Mouse (Mus musculus) forebrain, embryonic 11.5 days (tissue): ENCODE measurements around the gene Zscan20. TPM values are rescaled to one million over a fixed set of nuclear protein-coding genes. Genes with fewer than 3 reads are reported as not detected.

ENCODE experiments used
- ATAC-seq: fragments of 200-750 bp; cut with Nextera tagmentation; replicated peaks from 2 replicates; pipeline ENCODE4 v1.8.0; 2017; ENCODE audit warnings: moderate TSS enrichment; ENCODE audit not compliant: low FRiP score
- DNase-seq: peaks from one replicate; pipeline ENCODE4 v3.0.0-alpha.2; 2017; ENCODE audit warnings: low spot score
- H3K27ac ChIP-seq: fragments of 300-500 bp; sonication (generic); 2 replicates; pipeline ENCODE4 v1.5.1; 2014; ENCODE audit warnings: low read depth, low read length
- H3K27me3 ChIP-seq: fragments of 300-500 bp; sonication (generic); 2 replicates; pipeline ENCODE4 v1.6.1; 2014; ENCODE audit warnings: mild to moderate bottlenecking, low read length, mixed read lengths; ENCODE audit not compliant: control insufficient read depth, insufficient read depth
- H3K36me3 ChIP-seq: fragments of 300-500 bp; sonication (generic); 2 replicates; pipeline ENCODE4 v1.6.1; 2014; ENCODE audit warnings: mild to moderate bottlenecking, low read length, moderate library complexity, mixed read lengths; ENCODE audit not compliant: control insufficient read depth, insufficient read depth
- H3K4me1 ChIP-seq: fragments of 300-500 bp; sonication (generic); replicated peaks from 2 replicates; pipeline ENCODE4 v1.6.1; 2014; ENCODE audit warnings: low read length, mixed read lengths; ENCODE audit not compliant: control insufficient read depth, insufficient read depth
- H3K4me2 ChIP-seq: fragments of 300-500 bp; sonication (generic); 2 replicates; pipeline ENCODE4 v1.6.1; 2014; ENCODE audit warnings: low read depth, mild to moderate bottlenecking, low read length, moderate library complexity, mixed read lengths; ENCODE audit not compliant: severe bottlenecking
- H3K4me3 ChIP-seq: fragments of 300-500 bp; sonication (generic); 2 replicates; pipeline ENCODE4 v1.5.1; 2014; ENCODE audit warnings: low read depth, low read length
- H3K9ac ChIP-seq: fragments of 300-500 bp; sonication (generic); 2 replicates; pipeline ENCODE4 v1.6.1; 2014; ENCODE audit warnings: low read length
- H3K9me3 ChIP-seq: fragments of 300-500 bp; sonication (generic); 2 replicates; pipeline ENCODE4 v1.6.1; 2016; ENCODE audit warnings: low read length, mixed read lengths; ENCODE audit not compliant: control insufficient read depth
- WGBS: fragments of 180-500 bp; shearing (Covaris S2); extraction: QIAGEN DNeasy Blood & Tissue Kit; methylation state at CpG from one replicate; pipeline ENCODE4 v1.1.7; 2014; 5-methylcytosine and 5-hydroxymethylcytosine counted together
- polyA plus RNA-seq: library from polyadenylated mRNA; unstranded; fragments of >200 nt; fragmentation: Nextera tagmentation; extraction: Ambion mirVana; gene quantifications from 2 replicates; pipeline ENCODE4 v1.2.1, GENCODE M21; 2014

Gene Zscan20
- polyA plus RNA-seq, 1 experiment from 2014 or later: 5.4 TPM

DNA sequence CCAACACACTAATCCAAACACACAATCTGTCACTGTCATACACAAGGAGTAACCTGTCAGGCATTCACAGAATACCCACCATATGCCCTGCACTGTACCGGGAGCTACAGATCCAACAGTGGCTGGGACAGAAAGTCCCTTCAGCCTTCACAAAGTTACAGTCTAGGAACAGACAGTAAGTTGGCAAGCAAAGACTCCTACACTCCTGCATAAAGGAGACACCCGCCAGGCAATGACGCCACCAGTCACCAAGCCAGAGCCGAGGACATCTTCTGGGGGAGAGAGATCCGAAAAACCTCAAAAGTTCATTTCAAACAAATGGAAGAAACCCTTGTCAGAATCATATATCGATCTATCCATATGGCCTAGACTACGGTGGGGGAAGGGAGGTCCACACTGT, 3.3 kb downstream of the Zscan20 start:
- H3K4me3 ChIP-seq: no peak overlapping the region
- peaks cover 3% of the 10 kb centered on the region; the same call in 1 of the 2 replicates for H3K4me1 ChIP-seq
- no peak for DNase-seq
- no peak overlapping the region for H3K4me2 ChIP-seq
- no peak overlapping the region for H3K27ac ChIP-seq
- no peak for ATAC-seq
- 96% methylated on average over 7 of the region's 7 CpGs for WGBS
- peaks cover 3% of the 10 kb centered on the region; the same call in 1 of the 2 replicates for H3K36me3 ChIP-seq
- H3K27me3 ChIP-seq: no peaks in the 10 kb centered on the region
- H3K9me3 ChIP-seq: no peaks in the 10 kb centered on the region
- H3K9ac ChIP-seq: no peak overlapping the region

DNA sequence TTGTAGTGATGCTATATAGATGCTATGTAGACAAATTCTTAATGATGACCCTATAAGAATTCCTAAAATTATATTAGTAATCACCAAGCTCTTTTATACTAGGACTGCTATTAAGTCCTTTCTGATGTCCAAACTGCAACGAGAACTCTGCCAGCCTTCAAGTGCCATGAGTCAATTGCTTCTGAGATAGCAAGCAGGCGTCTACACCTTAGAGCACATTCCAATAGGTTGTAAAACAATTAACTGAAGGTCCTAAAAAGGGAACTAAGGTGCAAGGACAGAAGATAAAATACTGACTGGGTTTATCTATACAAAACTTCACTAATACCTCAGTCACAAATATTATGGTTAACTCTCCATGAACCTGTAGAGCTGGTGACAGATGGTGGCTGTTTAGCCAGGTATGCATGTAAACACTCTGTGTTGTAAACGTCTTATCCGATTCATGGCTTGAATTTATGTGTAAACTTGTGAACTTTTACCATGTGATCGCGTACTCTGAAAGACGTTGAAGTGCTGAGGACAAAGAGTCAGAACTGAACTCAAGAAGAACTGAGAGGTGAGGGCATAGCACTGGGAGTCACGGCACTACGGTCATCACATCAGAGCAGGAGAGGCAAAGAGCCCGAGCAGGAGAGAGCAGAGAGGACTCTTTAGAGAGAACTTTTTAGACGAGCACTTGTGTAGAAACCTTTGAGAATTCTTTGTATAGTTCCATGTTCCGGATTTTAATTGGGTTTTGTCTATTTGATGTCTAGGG, 11.9 kb downstream of the Zscan20 start:
- WGBS: 91% methylated on average over 12 of the region's 12 CpGs
- H3K36me3 ChIP-seq: no peaks in the 10 kb centered on the region; the same call in 1 of the 2 replicates
- ATAC-seq: no peak

DNA sequence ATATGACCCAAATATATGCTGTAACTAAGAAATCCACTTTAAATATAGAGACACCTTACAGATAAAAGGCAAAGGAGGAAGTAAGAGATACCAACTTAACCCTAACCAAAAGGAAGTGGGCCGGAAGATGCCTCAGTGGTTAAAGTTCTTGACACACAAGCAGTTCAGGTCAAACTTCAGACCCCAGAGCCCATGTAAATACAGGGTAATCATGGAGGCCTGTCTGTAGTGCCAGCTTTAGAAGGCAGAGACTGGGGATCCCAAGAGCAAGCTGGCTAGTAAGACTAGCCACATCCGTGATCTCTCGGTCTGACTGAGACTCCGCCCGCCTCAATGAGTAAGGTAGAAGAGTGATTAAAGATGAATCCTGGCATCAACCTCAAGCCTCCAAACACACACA, 15.8 kb downstream of the Zscan20 start:
- no peak for DNase-seq
- no peaks in the 10 kb centered on the region; the same call in 1 of the 2 replicates for H3K36me3 ChIP-seq
- 94% methylated on average over 5 of the region's 5 CpGs for WGBS

More for the DNA sequence above, 11.9 kb downstream of the Zscan20 start:
- H3K4me1 ChIP-seq: no peaks in the 10 kb centered on the region
- H3K4me3 ChIP-seq: no peak overlapping the region
- DNase-seq: no peak
- H3K27ac ChIP-seq: no peak overlapping the region
- no peak overlapping the region for H3K4me2 ChIP-seq
- no peaks in the 10 kb centered on the region for H3K27me3 ChIP-seq
- H3K9ac ChIP-seq: no peak overlapping the region
- no peaks in the 10 kb centered on the region for H3K9me3 ChIP-seq

DNA sequence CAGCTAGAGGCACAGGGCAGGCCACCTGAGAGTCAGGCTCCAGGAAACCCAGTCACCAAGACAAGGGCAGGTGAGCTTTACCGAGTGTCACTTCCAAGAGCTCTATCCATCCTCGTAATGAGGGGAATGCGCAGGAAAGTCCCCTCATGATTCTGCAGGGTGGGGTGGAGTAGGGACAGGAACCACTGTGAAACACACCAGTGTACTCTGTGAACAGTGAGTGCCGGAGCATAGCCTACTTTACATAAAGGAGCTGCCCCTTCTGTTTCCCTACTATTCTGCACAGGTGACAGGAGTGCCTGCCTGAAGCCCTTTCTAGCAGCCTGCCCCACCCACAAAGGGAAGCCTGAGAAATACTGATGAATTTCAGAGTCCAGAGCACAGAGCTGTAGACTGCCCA, 16.6 kb downstream of the Zscan20 start:
- no peak overlapping the region for H3K27ac ChIP-seq
- H3K9me3 ChIP-seq: no peaks in the 10 kb centered on the region
- H3K4me3 ChIP-seq: no peak overlapping the region
- H3K4me1 ChIP-seq: no peaks in the 10 kb centered on the region
- no peak overlapping the region for H3K4me2 ChIP-seq
- 95% methylated on average over 4 of the region's 4 CpGs for WGBS
- H3K27me3 ChIP-seq: no peaks in the 10 kb centered on the region
- no peak for ATAC-seq
- no peak for DNase-seq
- peaks cover under 1% of the 10 kb centered on the region; the same call in 1 of the 2 replicates for H3K36me3 ChIP-seq
- no peak overlapping the region for H3K9ac ChIP-seq

More for the DNA sequence above, 15.8 kb downstream of the Zscan20 start:
- Histone ChIP-seq H3K4me2 (no peak overlapping the region), H3K27ac (no peak overlapping the region), H3K9me3 (no peaks in the 10 kb centered on the region), H3K4me3 (no peak overlapping the region), H3K27me3 (no peaks in the 10 kb centered on the region), H3K4me1 (no peaks in the 10 kb centered on the region), H3K9ac (no peak overlapping the region)
- ATAC-seq: no peak

DNA sequence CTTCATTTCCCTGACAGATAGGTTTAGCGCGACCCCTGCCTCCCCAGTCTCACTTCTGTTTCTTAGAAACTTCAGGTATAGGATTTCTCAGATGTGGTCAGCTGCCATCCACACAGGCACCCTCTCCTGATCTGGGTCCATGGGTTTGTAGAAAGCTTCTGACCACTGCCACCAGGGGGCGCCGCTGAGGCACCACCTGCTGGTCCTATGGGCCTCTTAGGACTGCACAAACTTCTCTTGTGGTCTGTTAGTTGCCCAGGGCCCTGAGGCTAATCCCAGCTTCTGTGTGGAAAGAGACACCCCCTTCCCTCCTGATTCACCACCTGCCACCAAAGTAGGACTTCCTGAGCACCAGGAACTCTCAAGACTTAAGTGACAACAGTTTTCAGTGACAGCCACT, 30.7 kb downstream of the Zscan20 start:
- no peak for DNase-seq
- ATAC-seq: no peak
- Histone ChIP-seq H3K4me1 (no peaks in the 10 kb centered on the region), H3K27ac (no peak overlapping the region), H3K4me3 (no peak overlapping the region), H3K27me3 (no peaks in the 10 kb centered on the region), H3K4me2 (no peak overlapping the region), H3K9ac (no peak overlapping the region), H3K36me3 (peaks cover 29% of the 10 kb centered on the region), H3K9me3 (peaks cover 24% of the 10 kb centered on the region)
- 60% methylated on average over 4 of the region's 4 CpGs for WGBS

DNA sequence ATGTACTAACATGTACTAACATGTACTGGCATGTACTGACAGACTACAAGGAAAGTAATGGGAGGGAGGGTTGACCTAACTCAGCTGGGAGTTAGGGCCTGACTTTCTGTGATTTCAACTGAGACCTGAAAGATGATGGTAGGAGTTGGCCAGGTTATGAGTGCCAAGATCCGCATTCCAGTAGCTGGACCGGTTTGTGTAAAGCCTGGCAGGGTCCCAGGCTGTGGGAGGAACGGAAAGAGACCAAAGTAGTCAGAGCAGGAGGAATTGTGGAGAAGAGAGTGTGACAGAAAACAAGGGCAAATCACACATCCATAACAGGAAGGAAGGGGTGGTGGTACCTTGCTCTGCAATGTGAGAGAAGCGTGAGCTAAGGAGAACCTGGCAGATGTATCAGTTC, 34.1 kb downstream of the Zscan20 start:
- H3K27me3 ChIP-seq: no peaks in the 10 kb centered on the region
- H3K36me3 ChIP-seq: peaks cover 7% of the 10 kb centered on the region
- H3K9ac ChIP-seq: no peak overlapping the region
- no peak overlapping the region for H3K27ac ChIP-seq
- H3K4me1 ChIP-seq: no peaks in the 10 kb centered on the region
- H3K9me3 ChIP-seq: peaks cover 2% of the 10 kb centered on the region; the same call in 1 of the 2 replicates
- H3K4me3 ChIP-seq: no peak overlapping the region
- WGBS: 96% methylated on average over 4 of the region's 4 CpGs
- no peak overlapping the region for H3K4me2 ChIP-seq
- ATAC-seq: no peak
- no peak for DNase-seq

DNA sequence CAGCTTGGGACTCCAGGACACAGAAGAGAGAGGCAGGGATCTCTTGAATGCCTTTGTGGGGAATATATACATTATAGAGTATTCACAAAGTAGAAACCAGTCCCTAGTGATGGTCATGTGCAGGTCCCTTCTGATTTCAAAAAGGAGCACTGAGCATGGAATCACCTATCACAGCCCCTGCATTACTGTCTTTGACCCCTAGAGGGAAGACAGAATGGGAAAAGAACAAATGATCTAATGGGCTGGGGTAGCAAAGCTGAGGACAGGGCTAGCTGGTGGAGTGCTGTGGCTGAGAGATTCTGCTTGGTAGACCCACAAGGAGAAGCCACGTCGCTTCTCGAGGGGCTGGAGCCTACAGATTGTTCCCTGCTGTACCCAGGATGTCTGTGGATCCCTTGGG, 49.6 kb downstream of the Zscan20 start:
- no peak for ATAC-seq
- no peak overlapping the region for H3K9ac ChIP-seq
- H3K4me1 ChIP-seq: no peaks in the 10 kb centered on the region
- no peak overlapping the region for H3K4me3 ChIP-seq
- no peak overlapping the region for H3K4me2 ChIP-seq
- no peak for DNase-seq
- no peaks in the 10 kb centered on the region for H3K27me3 ChIP-seq
- H3K36me3 ChIP-seq: no peaks in the 10 kb centered on the region
- no peaks in the 10 kb centered on the region for H3K9me3 ChIP-seq
- H3K27ac ChIP-seq: no peak overlapping the region
- 90% methylated on average over 3 of the region's 3 CpGs for WGBS

DNA sequence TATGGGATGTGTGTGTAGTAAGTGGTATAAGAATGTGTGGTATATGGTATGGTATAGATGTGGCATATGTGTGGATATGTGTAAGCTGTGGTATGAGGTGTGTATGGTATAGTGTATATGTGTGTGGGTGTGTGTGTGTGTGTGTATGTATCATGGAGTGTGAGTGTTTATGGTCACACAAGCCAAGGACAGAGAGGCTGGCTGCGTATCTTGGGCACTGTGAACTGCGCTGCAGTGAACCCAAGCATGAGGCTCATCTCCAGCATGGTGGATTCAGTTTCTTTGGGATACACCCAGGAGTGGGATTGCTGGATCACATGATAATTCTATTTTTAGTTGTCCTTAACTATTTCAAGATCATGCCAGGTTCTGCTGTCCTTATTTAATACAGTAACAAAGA, 55.7 kb downstream of the Zscan20 start:
- Histone ChIP-seq H3K27me3 (no peaks in the 10 kb centered on the region), H3K27ac (no peak overlapping the region), H3K4me1 (no peaks in the 10 kb centered on the region), H3K36me3 (no peaks in the 10 kb centered on the region), H3K9me3 (no peaks in the 10 kb centered on the region), H3K9ac (no peak overlapping the region), H3K4me2 (no peak overlapping the region), H3K4me3 (no peak overlapping the region)
- WGBS: 95% methylated on average over 2 of the region's 2 CpGs
- DNase-seq (no peak), ATAC-seq (no peak)

DNA sequence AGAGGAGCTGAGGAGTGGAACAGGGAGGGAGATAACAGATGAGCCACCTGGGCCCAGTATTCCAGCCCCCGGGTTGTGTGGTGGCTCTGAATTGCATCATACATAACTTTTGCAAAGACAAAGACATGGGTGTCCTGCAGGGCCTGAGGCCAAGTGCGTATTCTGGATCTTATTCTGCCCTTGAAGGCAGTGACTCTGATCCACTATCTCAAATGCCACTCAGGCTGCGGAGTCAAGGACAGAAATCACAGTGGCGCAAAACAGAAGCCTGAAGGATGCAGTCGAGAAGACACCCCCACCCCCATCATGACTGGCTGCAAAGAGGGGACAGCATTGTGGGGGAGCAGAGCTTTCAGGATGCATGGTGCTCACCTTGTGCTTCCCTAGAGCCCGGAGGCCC, 59.1 kb downstream of the Zscan20 start:
- ATAC-seq: no peak
- Histone ChIP-seq H3K4me2 (no peak overlapping the region), H3K27ac (no peak overlapping the region), H3K27me3 (no peaks in the 10 kb centered on the region), H3K9ac (no peak overlapping the region), H3K9me3 (no peaks in the 10 kb centered on the region), H3K36me3 (no peaks in the 10 kb centered on the region), H3K4me1 (no peaks in the 10 kb centered on the region), H3K4me3 (no peak overlapping the region)
- no peak for DNase-seq
- 86% methylated on average over 6 of the region's 6 CpGs for WGBS
